Mouse (Mus musculus): ENCODE measurements around the gene Slco4c1. TPM values are rescaled to one million over a fixed set of nuclear protein-coding genes. Genes with fewer than 3 reads are reported as not detected.
A peak's percentile ranks its signal among the peaks of the same experiment; 100 is the strongest.

The Slco4c1 gene
- polyA plus RNA-seq, 1 experiment from 2014 or later: 1.5 TPM

DNA sequence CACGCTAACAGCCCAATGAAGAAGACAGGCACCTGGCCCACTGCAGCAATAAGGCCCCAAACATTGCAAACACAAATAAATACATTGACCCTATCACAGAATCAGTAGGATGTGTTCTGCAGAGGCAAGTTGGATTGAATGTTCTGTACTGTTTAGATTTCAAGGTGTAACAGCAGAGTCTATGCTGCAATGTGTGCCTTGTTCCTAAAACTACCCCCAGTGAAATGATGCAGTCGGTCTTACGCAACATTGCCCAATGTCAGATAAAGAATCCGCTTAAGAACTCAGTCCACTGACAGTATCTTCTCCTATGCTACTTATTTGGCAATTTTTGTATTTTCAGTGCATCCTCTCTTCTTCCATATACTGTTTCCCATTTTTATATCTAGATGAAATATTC lies 6.0 kb downstream of the Slco4c1 start:
- Histone ChIP-seq H3K4me3 (ENCODE audit: low read depth, low read length) (no peak overlapping the region), H3K36me3 (ENCODE audit: control insufficient read depth, insufficient read depth) (no peaks in the 10 kb centered on the region), H3K27ac (ENCODE audit: low read length) (no peak overlapping the region), H3K9me3 (replicated peaks; ENCODE audit: control insufficient read depth, low read length) (no peaks in the 10 kb centered on the region), H3K4me2 (ENCODE audit: low read depth, low read length) (no peak overlapping the region), H3K9ac (ENCODE audit: low read depth, low read length) (no peak overlapping the region), H3K4me1 (ENCODE audit: control insufficient read depth, low read depth, low read length) (no peaks in the 10 kb centered on the region), H3K27me3 (ENCODE audit: control insufficient read depth, insufficient read depth, low read depth, low read length) (no peaks in the 10 kb centered on the region)
- ATAC-seq (ENCODE audit: low read depth): peak; percentile 79; the same call in 1 of the 2 replicates
- 55% methylated on average over 4 of the region's 4 CpGs for WGBS (ENCODE audit: insufficient replicate concordance)

DNA sequence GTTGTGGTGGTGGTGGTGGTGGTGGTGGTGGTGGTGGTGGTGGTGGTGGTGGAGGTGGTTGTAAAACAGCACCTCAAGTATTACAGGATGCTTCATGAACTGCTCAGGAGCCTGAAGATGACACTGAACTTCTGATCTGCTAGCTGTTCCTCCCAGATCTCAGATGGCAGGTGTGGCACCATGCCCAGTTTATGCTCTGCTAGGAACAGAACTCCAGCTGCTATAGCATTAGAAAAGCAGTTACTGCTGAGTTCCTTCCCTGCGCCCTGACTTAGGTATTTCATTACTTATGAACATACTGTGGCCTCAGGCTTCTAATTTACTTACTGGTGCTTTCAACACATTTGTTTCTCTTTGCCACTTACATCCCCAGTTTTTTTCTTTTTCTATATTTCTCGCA lies 7.9 kb downstream of the Slco4c1 start:
- ATAC-seq (ENCODE audit: low read depth): no peak
- 61% methylated on average over 2 of the region's 2 CpGs for WGBS (ENCODE audit: insufficient replicate concordance)
- H3K4me1 ChIP-seq (ENCODE audit: control insufficient read depth, low read depth, low read length): no peaks in the 10 kb centered on the region

DNA sequence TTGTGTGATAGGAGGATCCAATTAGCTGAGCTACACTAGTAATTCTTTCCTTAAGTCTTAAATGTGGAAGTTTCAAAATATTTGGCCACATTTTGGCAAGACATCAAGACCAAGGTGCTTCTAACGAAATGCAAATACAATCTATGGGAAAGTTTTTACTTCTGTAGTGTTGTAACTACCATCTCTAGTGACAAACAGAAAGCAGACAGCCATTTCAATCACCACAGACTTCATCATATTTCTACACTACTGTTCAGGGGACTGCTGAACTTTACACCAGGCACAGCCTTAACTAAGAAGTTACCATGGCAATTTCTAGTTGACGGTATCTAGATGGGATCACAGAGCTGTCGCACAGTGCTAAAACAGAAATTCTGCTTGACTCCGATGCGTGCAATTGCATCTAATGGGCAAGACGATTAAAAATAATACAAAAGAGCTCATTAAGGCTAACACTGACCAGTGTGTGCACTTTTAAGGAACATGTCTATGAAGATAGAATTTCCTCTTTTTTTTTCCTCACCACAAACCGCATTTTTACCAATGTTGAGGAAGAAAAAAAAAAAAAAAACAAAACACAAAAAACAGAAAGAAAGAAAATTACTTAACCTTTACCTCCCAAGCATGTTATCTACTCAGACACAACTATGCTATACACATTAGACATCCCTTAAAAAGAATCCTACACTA lies 11.8 kb downstream of the Slco4c1 start:
- no peak; the same call in 1 of the 2 replicates for ATAC-seq (ENCODE audit: low read depth)
- Histone ChIP-seq H3K36me3 (ENCODE audit: control insufficient read depth, insufficient read depth) (no peaks in the 10 kb centered on the region), H3K4me1 (ENCODE audit: control insufficient read depth, low read depth, low read length) (no peaks in the 10 kb centered on the region), H3K27me3 (ENCODE audit: control insufficient read depth, insufficient read depth, low read depth, low read length) (no peaks in the 10 kb centered on the region), H3K9ac (ENCODE audit: low read depth, low read length) (no peak overlapping the region), H3K9me3 (replicated peaks; ENCODE audit: control insufficient read depth, low read length) (no peaks in the 10 kb centered on the region), H3K27ac (ENCODE audit: low read length) (no peak overlapping the region), H3K4me3 (ENCODE audit: low read depth, low read length) (no peak overlapping the region), H3K4me2 (ENCODE audit: low read depth, low read length) (no peak overlapping the region)
- WGBS (ENCODE audit: insufficient replicate concordance): 42% methylated on average over 7 of the region's 7 CpGs

More for the DNA sequence above, 7.9 kb downstream of the Slco4c1 start:
- no peaks in the 10 kb centered on the region for H3K27me3 ChIP-seq (ENCODE audit: control insufficient read depth, insufficient read depth, low read depth, low read length)
- no peak overlapping the region for H3K4me2 ChIP-seq (ENCODE audit: low read depth, low read length)
- H3K27ac ChIP-seq (ENCODE audit: low read length): no peak overlapping the region
- H3K9me3 ChIP-seq (replicated peaks; ENCODE audit: control insufficient read depth, low read length): no peaks in the 10 kb centered on the region
- no peak overlapping the region for H3K4me3 ChIP-seq (ENCODE audit: low read depth, low read length)
- H3K9ac ChIP-seq (ENCODE audit: low read depth, low read length): no peak overlapping the region
- no peaks in the 10 kb centered on the region for H3K36me3 ChIP-seq (ENCODE audit: control insufficient read depth, insufficient read depth)

- H3K4me1 ChIP-seq (ENCODE audit: control insufficient read depth, low read depth, low read length): no peaks in the 10 kb centered on the region
- 50% methylated on average over 4 of the region's 4 CpGs for WGBS (ENCODE audit: insufficient replicate concordance)
- no peaks in the 10 kb centered on the region for H3K9me3 ChIP-seq (replicated peaks; ENCODE audit: control insufficient read depth, low read length)
- no peak overlapping the region for H3K4me2 ChIP-seq (ENCODE audit: low read depth, low read length)
- no peaks in the 10 kb centered on the region for H3K27me3 ChIP-seq (ENCODE audit: control insufficient read depth, insufficient read depth, low read depth, low read length)
- H3K27ac ChIP-seq (ENCODE audit: low read length): no peak overlapping the region
- no peak for ATAC-seq (ENCODE audit: low read depth)
- H3K4me3 ChIP-seq (ENCODE audit: low read depth, low read length): no peak overlapping the region
- no peak overlapping the region for H3K9ac ChIP-seq (ENCODE audit: low read depth, low read length)
- no peaks in the 10 kb centered on the region for H3K36me3 ChIP-seq (ENCODE audit: control insufficient read depth, insufficient read depth)
These were observed 18.4 kb downstream of the Slco4c1 start for GRCm38 (mm10) chr1:96853541-96853940.

DNA sequence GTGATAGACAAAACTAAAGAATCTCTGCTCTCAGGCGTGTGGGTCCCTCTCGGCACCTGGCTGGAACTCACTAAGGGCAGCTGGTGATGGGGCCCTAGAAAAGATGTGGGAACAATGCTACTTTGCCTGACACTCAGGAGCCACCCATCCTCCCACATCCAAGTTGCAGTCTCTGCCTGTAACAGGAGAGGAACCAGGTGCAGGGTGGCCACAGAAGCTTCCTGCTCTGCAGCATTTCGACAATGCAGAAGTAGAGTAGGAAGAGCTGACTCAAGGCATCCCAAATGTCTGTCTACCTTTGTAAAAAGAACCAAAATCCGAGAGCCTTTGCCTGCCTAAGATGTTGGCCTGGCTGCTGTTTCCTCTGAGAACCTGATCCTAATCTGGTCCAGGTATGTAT lies 22.9 kb downstream of the Slco4c1 start:
- ATAC-seq (ENCODE audit: low read depth): no peak
- Histone ChIP-seq H3K27me3 (ENCODE audit: control insufficient read depth, insufficient read depth, low read depth, low read length) (no peaks in the 10 kb centered on the region), H3K4me1 (ENCODE audit: control insufficient read depth, low read depth, low read length) (no peaks in the 10 kb centered on the region), H3K36me3 (ENCODE audit: control insufficient read depth, insufficient read depth) (no peaks in the 10 kb centered on the region), H3K4me3 (ENCODE audit: low read depth, low read length) (no peak overlapping the region), H3K27ac (ENCODE audit: low read length) (no peak overlapping the region), H3K9me3 (replicated peaks; ENCODE audit: control insufficient read depth, low read length) (no peaks in the 10 kb centered on the region), H3K9ac (ENCODE audit: low read depth, low read length) (no peak overlapping the region), H3K4me2 (ENCODE audit: low read depth, low read length) (no peak overlapping the region)
- 32% methylated on average over 4 of the region's 4 CpGs for WGBS (ENCODE audit: insufficient replicate concordance)

DNA sequence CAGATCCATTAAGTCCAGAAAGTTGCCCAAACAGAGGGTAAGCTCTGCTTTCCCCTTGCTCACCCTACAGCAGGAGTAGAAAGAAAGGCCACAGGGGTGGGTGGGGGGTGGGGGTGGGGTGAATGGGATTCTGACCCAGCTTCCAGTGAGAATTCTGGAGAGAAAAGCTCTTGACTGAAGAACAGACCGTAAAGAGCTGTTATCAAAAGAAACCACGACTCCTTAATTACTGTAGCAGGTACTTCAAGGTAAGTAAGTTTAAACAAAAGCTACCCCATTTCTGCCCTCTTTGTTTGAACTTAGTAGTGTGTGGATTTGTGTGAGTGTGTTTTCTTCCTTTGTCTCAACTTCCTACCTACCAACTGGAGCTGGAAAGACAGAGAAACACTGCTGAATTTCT lies 23.4 kb downstream of the Slco4c1 start:
- Histone ChIP-seq H3K9me3 (replicated peaks; ENCODE audit: control insufficient read depth, low read length) (no peaks in the 10 kb centered on the region), H3K4me1 (ENCODE audit: control insufficient read depth, low read depth, low read length) (no peaks in the 10 kb centered on the region), H3K36me3 (ENCODE audit: control insufficient read depth, insufficient read depth) (no peaks in the 10 kb centered on the region), H3K4me3 (ENCODE audit: low read depth, low read length) (no peak overlapping the region), H3K27me3 (ENCODE audit: control insufficient read depth, insufficient read depth, low read depth, low read length) (no peaks in the 10 kb centered on the region), H3K4me2 (ENCODE audit: low read depth, low read length) (no peak overlapping the region), H3K9ac (ENCODE audit: low read depth, low read length) (no peak overlapping the region), H3K27ac (ENCODE audit: low read length) (no peak overlapping the region)
- 37% methylated on average over 2 of the region's 2 CpGs for WGBS (ENCODE audit: insufficient replicate concordance)
- ATAC-seq (ENCODE audit: low read depth): no peak

DNA sequence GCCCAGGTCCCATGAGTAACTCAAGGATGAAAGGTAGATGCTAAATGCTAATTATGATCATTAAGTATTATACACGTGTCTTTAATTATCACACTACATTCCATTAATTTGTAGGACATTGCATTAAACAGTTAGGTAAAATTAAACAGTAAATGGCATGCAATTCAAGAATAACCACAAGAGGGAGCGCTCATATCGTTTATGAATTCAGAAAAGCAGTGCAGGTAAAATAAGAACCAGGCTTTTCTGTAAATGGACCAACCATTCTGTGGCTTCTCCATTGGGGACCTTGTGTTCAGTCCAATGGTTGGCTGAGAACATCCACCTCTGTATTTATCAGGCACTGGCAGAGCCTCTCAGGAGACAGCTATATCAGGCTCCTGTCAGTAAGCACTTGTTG lies 25.2 kb downstream of the Slco4c1 start:
- H3K9me3 ChIP-seq (replicated peaks; ENCODE audit: control insufficient read depth, low read length): no peaks in the 10 kb centered on the region
- 1% methylated on average over 3 of the region's 3 CpGs for WGBS (ENCODE audit: insufficient replicate concordance)
- H3K4me3 ChIP-seq (ENCODE audit: low read depth, low read length): no peak overlapping the region
- no peak overlapping the region for H3K9ac ChIP-seq (ENCODE audit: low read depth, low read length)
- no peaks in the 10 kb centered on the region for H3K36me3 ChIP-seq (ENCODE audit: control insufficient read depth, insufficient read depth)
- no peak for ATAC-seq (ENCODE audit: low read depth)
- H3K4me2 ChIP-seq (ENCODE audit: low read depth, low read length): no peak overlapping the region
- H3K27me3 ChIP-seq (ENCODE audit: control insufficient read depth, insufficient read depth, low read depth, low read length): no peaks in the 10 kb centered on the region
- H3K27ac ChIP-seq (ENCODE audit: low read length): no peak overlapping the region
- H3K4me1 ChIP-seq (ENCODE audit: control insufficient read depth, low read depth, low read length): no peaks in the 10 kb centered on the region

DNA sequence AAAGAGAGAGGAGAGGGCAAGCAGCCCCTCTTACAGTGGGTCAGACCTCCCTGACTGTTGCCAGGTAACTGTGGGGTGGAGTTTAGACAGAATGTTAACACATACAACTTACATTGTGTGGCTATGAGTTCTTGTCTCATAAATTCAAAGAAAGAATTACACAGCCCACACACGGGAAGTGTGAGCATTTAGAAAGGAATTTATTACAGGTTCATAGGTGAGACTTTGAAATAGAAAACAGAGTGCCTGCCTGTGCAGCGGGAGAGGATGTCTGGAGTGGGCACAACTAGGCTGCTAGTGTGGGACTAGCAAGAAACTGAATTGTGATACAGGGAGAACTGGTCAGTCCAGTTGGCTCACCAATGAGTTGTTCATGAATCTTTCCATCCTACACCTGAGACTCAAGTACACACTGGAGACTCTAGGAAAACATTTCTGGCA lies 66.7 kb downstream of the Slco4c1 start:
- no peak overlapping the region for H3K4me2 ChIP-seq (ENCODE audit: low read depth, low read length)
- no peak overlapping the region for H3K27ac ChIP-seq (ENCODE audit: low read length)
- no peaks in the 10 kb centered on the region for H3K27me3 ChIP-seq (ENCODE audit: control insufficient read depth, insufficient read depth, low read depth, low read length)
- no peak for ATAC-seq (ENCODE audit: low read depth)
- H3K36me3 ChIP-seq (ENCODE audit: control insufficient read depth, insufficient read depth): no peaks in the 10 kb centered on the region
- no peaks in the 10 kb centered on the region for H3K4me1 ChIP-seq (ENCODE audit: control insufficient read depth, low read depth, low read length)
- no peaks in the 10 kb centered on the region for H3K9me3 ChIP-seq (replicated peaks; ENCODE audit: control insufficient read depth, low read length)
- H3K4me3 ChIP-seq (ENCODE audit: low read depth, low read length): no peak overlapping the region
- H3K9ac ChIP-seq (ENCODE audit: low read depth, low read length): no peak overlapping the region
- WGBS (ENCODE audit: insufficient replicate concordance): 41% methylated on average over 2 of the region's 2 CpGs

- H3K4me3 ChIP-seq (ENCODE audit: low read depth, low read length): no peak overlapping the region
- H3K4me1 ChIP-seq (ENCODE audit: control insufficient read depth, low read depth, low read length): no peaks in the 10 kb centered on the region
- no peak overlapping the region for H3K9ac ChIP-seq (ENCODE audit: low read depth, low read length)
- H3K4me2 ChIP-seq (ENCODE audit: low read depth, low read length): no peak overlapping the region
- no peaks in the 10 kb centered on the region for H3K36me3 ChIP-seq (ENCODE audit: control insufficient read depth, insufficient read depth)
- ATAC-seq (ENCODE audit: low read depth): no peak
- H3K27ac ChIP-seq (ENCODE audit: low read length): no peak overlapping the region
- no peaks in the 10 kb centered on the region for H3K27me3 ChIP-seq (ENCODE audit: control insufficient read depth, insufficient read depth, low read depth, low read length)
- no peaks in the 10 kb centered on the region for H3K9me3 ChIP-seq (replicated peaks; ENCODE audit: control insufficient read depth, low read length)
These were observed 70.4 kb downstream of the Slco4c1 start for GRCm38 (mm10) chr1:96801595-96801994.

Data from liver, embryonic 16.5 days (tissue).